Mouse (Mus musculus) small intestine, adult 2 months (tissue): Measurements from ENCODE around the gene Atp2a1.

Source experiments
- CTCF ChIP-seq: fragments of 200-500 bp; IDR thresholded peaks from 2 replicates; pipeline ENCODE4 v1.5.1; 2012; ENCODE audit warnings: low read depth, mild to moderate bottlenecking, control low read depth, inconsistent platforms, low read length, moderate library complexity, mixed read lengths; ENCODE audit not compliant: insufficient replicate concordance, insufficient read length; ENCODE audit errors: extremely low read depth
- POLR2A ChIP-seq: fragments of 200-500 bp; IDR thresholded peaks from 2 replicates; pipeline ENCODE4 v1.6.1; 2012; ENCODE audit warnings: low read depth, mild to moderate bottlenecking, control low read depth, inconsistent platforms, low read length, moderate library complexity

DNA sequence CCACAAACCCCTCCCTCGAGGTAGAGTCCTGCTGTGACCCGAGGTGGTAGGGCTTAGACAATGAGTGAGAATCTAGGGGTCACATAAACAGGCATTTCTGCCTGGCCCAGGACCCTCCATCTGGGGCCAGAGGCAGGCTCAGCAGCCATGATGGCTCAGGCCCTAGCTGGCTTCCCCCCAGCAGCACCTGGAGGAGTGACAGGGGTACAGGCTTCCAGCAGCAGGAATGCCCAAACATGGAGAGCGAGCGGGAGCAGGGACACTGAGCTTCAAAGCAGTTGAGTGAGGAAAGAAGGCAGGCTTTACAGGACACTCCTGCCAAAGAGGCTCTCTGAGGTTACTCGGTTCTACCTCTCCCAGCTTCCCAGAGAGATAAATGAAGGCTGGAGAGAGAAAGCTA lies 1.9 kb upstream of the Atp2a1 start:
- TF ChIP-seq CTCF, result no peak
- TF ChIP-seq POLR2A, result no peak
